Mouse (Mus musculus) heart, postnatal 0 days (tissue): ENCODE measurements around the gene Piwil4.

ENCODE experiments used
- CTCF ChIP-seq: IDR thresholded peaks from 2 replicates; pipeline ENCODE4 v1.5.1; 2016; ENCODE audit warnings: antibody characterized with exemption, control low read depth, low read depth
- EP300 ChIP-seq: IDR thresholded peaks from 2 replicates; pipeline ENCODE4 v1.6.1; 2016; ENCODE audit warnings: antibody characterized with exemption, low read depth

- no peak for TF ChIP-seq CTCF
- TF ChIP-seq EP300, result no peak
These were observed 18.1 kb upstream of the Piwil4 start for GRCm38 (mm10) chr9:14758590-14758989.
